Mouse (Mus musculus) stomach, postnatal 0 days (tissue): ENCODE data around the gene Olfr420. TPM values are rescaled to one million over a fixed set of nuclear protein-coding genes. Genes with fewer than 3 reads are reported as not detected.

Experiments used
- ATAC-seq: fragments of 200-750 bp; cut with Nextera tagmentation; 2 replicates; pipeline ENCODE4 v1.8.0; 2017; ENCODE audit not compliant: low FRiP score, low TSS enrichment
- DNase-seq: peaks from one replicate; pipeline ENCODE4 v3.0.0-alpha.2; 2016; ENCODE audit warnings: low spot score
- H3K27ac ChIP-seq: fragments of 300-500 bp; sonication (generic); replicated peaks from 2 replicates; pipeline ENCODE4 v1.5.1; 2014; ENCODE audit warnings: mild to moderate bottlenecking, control low read depth
- H3K27me3 ChIP-seq: fragments of 300-500 bp; sonication (generic); 2 replicates; pipeline ENCODE4 v1.6.1; 2014; ENCODE audit warnings: low read length; ENCODE audit not compliant: control insufficient read depth, insufficient read depth
- H3K36me3 ChIP-seq: fragments of 300-500 bp; sonication (generic); 2 replicates; pipeline ENCODE4 v1.6.1; 2014; ENCODE audit warnings: low read length, mixed read lengths; ENCODE audit not compliant: control insufficient read depth, insufficient read depth
- H3K4me1 ChIP-seq: fragments of 300-500 bp; sonication (generic); replicated peaks from 2 replicates; pipeline ENCODE4 v1.6.1; 2014; ENCODE audit warnings: antibody characterized with exemption; ENCODE audit not compliant: control insufficient read depth, insufficient read depth
- H3K4me2 ChIP-seq: fragments of 300-500 bp; sonication (generic); replicated peaks from 2 replicates; pipeline ENCODE4 v1.6.1; 2014; ENCODE audit warnings: low read depth, mild to moderate bottlenecking, control low read depth, moderate library complexity
- H3K4me3 ChIP-seq: fragments of 300-500 bp; sonication (generic); 2 replicates; pipeline ENCODE4 v1.5.1; 2014; ENCODE audit warnings: low read depth, low read length, control low read depth
- H3K9ac ChIP-seq: fragments of 300-500 bp; sonication (generic); 2 replicates; pipeline ENCODE4 v1.6.1; 2014; ENCODE audit warnings: mild to moderate bottlenecking, low read length, control low read depth, mixed read lengths
- H3K9me3 ChIP-seq: fragments of 300-500 bp; sonication (generic); 2 replicates; pipeline ENCODE4 v1.6.1; 2016; ENCODE audit warnings: low read length; ENCODE audit not compliant: control insufficient read depth
- CTCF ChIP-seq: IDR thresholded peaks from 2 replicates; pipeline ENCODE4 v1.5.1; 2016; ENCODE audit warnings: antibody characterized with exemption, low read depth, mild to moderate bottlenecking, moderate library complexity
- EP300 ChIP-seq: optimal IDR thresholded peaks from 2 replicates; pipeline ENCODE3; 2016; ENCODE audit warnings: antibody characterized with exemption
- WGBS: fragments of 180-500 bp; shearing (Covaris S2); extraction: QIAGEN DNeasy Blood & Tissue Kit; methylation state at CpG from one replicate; pipeline ENCODE4 v1.1.7; 2014; 5-methylcytosine and 5-hydroxymethylcytosine counted together
- polyA plus RNA-seq: library from polyadenylated mRNA; unstranded; fragments of >200 nt; fragmentation: Nextera tagmentation; extraction: Ambion mirVana; gene quantifications from 2 replicates; pipeline ENCODE4 v1.2.1, GENCODE M21; 2015

Olfr420 gene
- not detected in 2 replicates for polyA plus RNA-seq

- Histone ChIP-seq H3K4me3 (no peak within 1 kb of the TSS), H3K9ac (no peak within 1 kb of the TSS), H3K36me3 (no peaks in the 10 kb centered on the region), H3K4me1 (no peaks in the 10 kb centered on the region), H3K27me3 (no peaks in the 10 kb centered on the region), H3K27ac (no peak within 1 kb of the TSS), H3K4me2 (no peak within 1 kb of the TSS), H3K9me3 (no peaks in the 10 kb centered on the region)
- no peak for TF ChIP-seq CTCF
- TF ChIP-seq EP300: no peak
- no peak for DNase-seq
- 74% methylated on average over 1 of the region's 1 CpGs for WGBS
- ATAC-seq: no peak
These were observed at the start of gene Olfr420 for GRCm38 (mm10) chr1:174155333-174155732. TSS of gene Olfr420 (plus strand) at chr1:174155633.

- H3K4me1 ChIP-seq: no peaks in the 10 kb centered on the region
- no peak within 1 kb of the TSS for H3K4me3 ChIP-seq
- H3K9me3 ChIP-seq: no peaks in the 10 kb centered on the region
- no peak within 1 kb of the TSS for H3K4me2 ChIP-seq
- no peaks in the 10 kb centered on the region for H3K27me3 ChIP-seq
- TF ChIP-seq CTCF (no peak), EP300 (no peak)
- H3K36me3 ChIP-seq: no peaks in the 10 kb centered on the region
- no peak within 1 kb of the TSS for H3K9ac ChIP-seq
- WGBS: 49% methylated on average over 2 of the region's 2 CpGs
- no peak within 1 kb of the TSS for H3K27ac ChIP-seq
- ATAC-seq: no peak
- DNase-seq: no peak
These were observed 34.4 kb upstream of the Olfr420 start, which contains the start of gene Olfr231 for GRCm38 (mm10) chr1:174121062-174121461. TSS of gene Olfr231 (minus strand) at chr1:174121162.

DNA sequence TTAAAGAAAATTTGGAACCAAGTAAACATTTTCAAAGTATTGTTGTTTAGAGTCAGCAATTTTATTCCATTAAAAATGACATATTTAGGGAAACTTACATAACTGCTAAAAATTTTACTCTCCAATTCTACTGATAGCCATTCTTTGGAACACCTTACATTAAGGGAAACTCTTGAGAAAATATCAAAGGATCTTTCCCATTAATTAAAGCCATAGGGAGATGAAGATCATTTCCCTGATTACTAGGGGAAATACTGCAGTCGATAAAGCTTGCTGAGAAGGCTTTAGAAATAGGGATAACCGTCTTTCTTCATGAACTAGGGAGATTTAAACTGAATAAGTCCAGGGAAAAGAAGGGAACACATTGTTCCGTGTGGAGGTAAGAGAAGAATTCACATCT is 24.2 kb upstream of the Olfr420 start, which contains the start of gene Olfr424:
Gene Olfr424, plus strand, starts transcription at position 301 of the 400 bp plus-strand sequence.
- no peak within 1 kb of the TSS for H3K4me2 ChIP-seq
- no peaks in the 10 kb centered on the region for H3K27me3 ChIP-seq
- TF ChIP-seq CTCF (no peak), EP300 (no peak)
- no peak within 1 kb of the TSS for H3K27ac ChIP-seq
- no peak within 1 kb of the TSS for H3K9ac ChIP-seq
- no peaks in the 10 kb centered on the region for H3K9me3 ChIP-seq
- no peaks in the 10 kb centered on the region for H3K4me1 ChIP-seq
- WGBS: 71% methylated on average over 3 of the region's 3 CpGs
- DNase-seq (no peak), ATAC-seq (no peak)
- H3K36me3 ChIP-seq: no peaks in the 10 kb centered on the region
- no peak within 1 kb of the TSS for H3K4me3 ChIP-seq

DNA sequence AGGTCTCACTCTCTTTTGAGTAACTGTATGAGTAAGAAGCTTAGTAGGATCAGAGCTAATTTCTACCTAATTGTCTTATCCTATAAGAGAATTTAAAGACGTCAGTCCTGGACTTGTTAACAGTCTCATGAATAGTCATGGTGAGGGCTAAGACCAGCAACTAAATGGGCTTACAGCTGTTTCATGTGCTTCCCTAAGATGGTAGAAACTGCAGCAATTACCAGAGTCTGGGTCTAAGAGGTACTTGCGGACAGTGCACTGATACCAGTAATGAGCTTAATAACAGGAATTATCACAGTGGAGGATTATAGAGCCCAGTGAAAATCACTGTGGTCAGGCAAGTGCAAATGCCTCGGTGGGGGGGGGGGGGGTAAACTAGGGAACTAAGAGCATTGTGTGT is 23.4 kb upstream of the Olfr420 start:
- DNase-seq: no peak
- no peak overlapping the region for H3K9ac ChIP-seq
- no peak overlapping the region for H3K4me3 ChIP-seq
- H3K4me1 ChIP-seq: no peaks in the 10 kb centered on the region
- no peak overlapping the region for H3K27ac ChIP-seq
- H3K9me3 ChIP-seq: no peaks in the 10 kb centered on the region
- H3K4me2 ChIP-seq: no peak overlapping the region
- 71% methylated on average over 3 of the region's 3 CpGs for WGBS
- H3K27me3 ChIP-seq: no peaks in the 10 kb centered on the region
- no peaks in the 10 kb centered on the region for H3K36me3 ChIP-seq
- no peak for ATAC-seq
- no peak for TF ChIP-seq EP300
- no peak for TF ChIP-seq CTCF

- DNase-seq: no peak
- Histone ChIP-seq H3K36me3 (no peaks in the 10 kb centered on the region), H3K27ac (no peak overlapping the region), H3K4me3 (no peak overlapping the region), H3K4me1 (no peaks in the 10 kb centered on the region), H3K27me3 (no peaks in the 10 kb centered on the region), H3K4me2 (no peak overlapping the region), H3K9me3 (no peaks in the 10 kb centered on the region), H3K9ac (no peak overlapping the region)
- TF ChIP-seq CTCF: no peak
- TF ChIP-seq EP300: no peak
- ATAC-seq: no peak
- 71% methylated on average over 2 of the region's 2 CpGs for WGBS
These were observed 14.0 kb upstream of the Olfr420 start for GRCm38 (mm10) chr1:174141384-174141783.

GRCm38 (mm10) chr1:174146696-174147095 is 8.7 kb upstream of the Olfr420 start:
- no peak for ATAC-seq
- Histone ChIP-seq H3K4me1 (no peaks in the 10 kb centered on the region), H3K36me3 (no peaks in the 10 kb centered on the region), H3K27ac (no peak overlapping the region), H3K4me2 (no peak overlapping the region), H3K9ac (no peak overlapping the region), H3K9me3 (no peaks in the 10 kb centered on the region), H3K4me3 (no peak overlapping the region), H3K27me3 (no peaks in the 10 kb centered on the region)
- TF ChIP-seq CTCF: no peak
- TF ChIP-seq EP300: no peak
- WGBS: 73% methylated on average over 1 of the region's 1 CpGs
- no peak for DNase-seq
